Mouse (Mus musculus) thymus, adult 2 months (tissue): Measurements from ENCODE around the gene Ltb4r1.

ENCODE experiments used
- CTCF ChIP-seq: fragments of 200-500 bp; IDR thresholded peaks from 2 replicates; pipeline ENCODE4 v1.5.1; 2012; ENCODE audit warnings: mild to moderate bottlenecking, control low read depth, low read length, moderate library complexity, borderline replicate concordance; ENCODE audit not compliant: control insufficient read depth, poor library complexity, insufficient read depth; ENCODE audit errors: extremely low read depth
- POLR2A ChIP-seq: fragments of 200-500 bp; IDR thresholded peaks from 2 replicates; pipeline ENCODE4 v1.6.1; 2012; ENCODE audit warnings: mild to moderate bottlenecking, low read length, control low read depth, moderate library complexity; ENCODE audit not compliant: control insufficient read depth, poor library complexity, insufficient read depth; ENCODE audit errors: extremely low read depth

DNA sequence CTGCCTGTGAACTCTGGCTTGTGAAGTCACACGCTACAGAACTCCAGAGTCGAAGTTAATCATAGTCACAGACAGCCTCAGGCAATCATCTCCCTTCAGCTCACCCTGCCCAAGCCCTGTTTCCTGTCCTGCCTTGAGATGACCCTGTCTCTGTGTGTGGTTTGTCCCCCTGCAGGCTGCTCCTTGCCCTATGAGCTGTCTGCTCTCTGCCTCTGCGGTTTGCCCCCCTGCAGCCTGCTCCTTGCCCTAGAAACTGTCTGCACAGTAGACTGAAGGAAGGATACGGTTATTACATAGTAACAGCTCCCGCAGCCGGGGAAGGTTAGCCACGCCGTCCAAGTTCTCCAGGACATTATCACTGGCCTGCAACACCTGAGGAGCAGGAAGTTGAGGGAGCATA lies 48.9 kb upstream of the Ltb4r1 start:
- TF ChIP-seq CTCF, result no peak
- no peak for TF ChIP-seq POLR2A
